Mouse (Mus musculus): Measurements from ENCODE around the gene Nrxn1. TPM values are rescaled to one million over a fixed set of nuclear protein-coding genes. Genes with fewer than 3 reads are reported as not detected.

Nrxn1 gene
- polyA plus RNA-seq, 1 experiment from 2014 or later, result 1.9 TPM

GRCm38 (mm10) chr17:90435836-90436235 lies 657.0 kb downstream of the Nrxn1 start:
- no peak for TF ChIP-seq CTCF (IDR thresholded peaks at IDR 0.05; ENCODE audit: low read depth)
- no peak for TF ChIP-seq EP300 (optimal IDR thresholded peaks at IDR 0.05)
- no peaks in the 10 kb centered on the region for H3K9me3 ChIP-seq (ENCODE audit: control insufficient read depth, low read length)
- H3K27ac ChIP-seq (replicated peaks), result no peak overlapping the region
- no peak for ATAC-seq (ENCODE audit: low FRiP score, low TSS enrichment)
- no peaks in the 10 kb centered on the region for H3K27me3 ChIP-seq (ENCODE audit: control insufficient read depth, insufficient read depth, low read length)
- H3K4me1 ChIP-seq (replicated peaks; ENCODE audit: control insufficient read depth, insufficient read depth), result no peaks in the 10 kb centered on the region
- no peak overlapping the region for H3K4me3 ChIP-seq (ENCODE audit: low read depth, low read length)
- H3K9ac ChIP-seq (ENCODE audit: low read length), result no peak overlapping the region
- H3K4me2 ChIP-seq (replicated peaks; ENCODE audit: low read depth), result no peak overlapping the region
- DNase-seq (ENCODE audit: low spot score), result no peak
- no peaks in the 10 kb centered on the region for H3K36me3 ChIP-seq (ENCODE audit: control insufficient read depth, insufficient read depth, low read length)

- ATAC-seq (ENCODE audit: low FRiP score, low TSS enrichment), result no peak
- DNase-seq (ENCODE audit: low spot score), result no peak
- TF ChIP-seq EP300 (optimal IDR thresholded peaks at IDR 0.05), result no peak
- no peak for TF ChIP-seq CTCF (IDR thresholded peaks at IDR 0.05; ENCODE audit: low read depth)
- Histone ChIP-seq H3K36me3 (ENCODE audit: control insufficient read depth, insufficient read depth, low read length) (no peaks in the 10 kb centered on the region), H3K9ac (ENCODE audit: low read length) (no peak overlapping the region), H3K4me3 (ENCODE audit: low read depth, low read length) (no peak overlapping the region), H3K4me1 (replicated peaks; ENCODE audit: control insufficient read depth, insufficient read depth) (no peaks in the 10 kb centered on the region), H3K9me3 (ENCODE audit: control insufficient read depth, low read length) (no peaks in the 10 kb centered on the region), H3K27ac (replicated peaks) (no peak overlapping the region), H3K4me2 (replicated peaks; ENCODE audit: low read depth) (no peak overlapping the region), H3K27me3 (ENCODE audit: control insufficient read depth, insufficient read depth, low read length) (no peaks in the 10 kb centered on the region)
- 55% methylated on average over 2 of the region's 2 CpGs for WGBS
These were observed 657.5 kb downstream of the Nrxn1 start for GRCm38 (mm10) chr17:90435371-90435770.

GRCm38 (mm10) chr17:90430211-90430610 lies 662.7 kb downstream of the Nrxn1 start:
- Histone ChIP-seq H3K9ac (ENCODE audit: low read length) (no peak overlapping the region), H3K27me3 (ENCODE audit: control insufficient read depth, insufficient read depth, low read length) (no peaks in the 10 kb centered on the region), H3K36me3 (ENCODE audit: control insufficient read depth, insufficient read depth, low read length) (no peaks in the 10 kb centered on the region), H3K4me3 (ENCODE audit: low read depth, low read length) (no peak overlapping the region), H3K27ac (replicated peaks) (no peak overlapping the region), H3K4me1 (replicated peaks; ENCODE audit: control insufficient read depth, insufficient read depth) (no peaks in the 10 kb centered on the region), H3K4me2 (replicated peaks; ENCODE audit: low read depth) (no peak overlapping the region), H3K9me3 (ENCODE audit: control insufficient read depth, low read length) (no peaks in the 10 kb centered on the region)
- no peak for ATAC-seq (ENCODE audit: low FRiP score, low TSS enrichment)
- 88% methylated on average over 1 of the region's 1 CpGs for WGBS
- no peak for DNase-seq (ENCODE audit: low spot score)
- TF ChIP-seq CTCF (IDR thresholded peaks at IDR 0.05; ENCODE audit: low read depth) (no peak), EP300 (optimal IDR thresholded peaks at IDR 0.05) (no peak)

GRCm38 (mm10) chr17:90425974-90426373 lies 666.9 kb downstream of the Nrxn1 start:
- no peaks in the 10 kb centered on the region for H3K27me3 ChIP-seq (ENCODE audit: control insufficient read depth, insufficient read depth, low read length)
- H3K9ac ChIP-seq (ENCODE audit: low read length), result no peak overlapping the region
- no peak overlapping the region for H3K4me2 ChIP-seq (replicated peaks; ENCODE audit: low read depth)
- TF ChIP-seq CTCF (IDR thresholded peaks at IDR 0.05; ENCODE audit: low read depth) (no peak), EP300 (optimal IDR thresholded peaks at IDR 0.05) (no peak)
- H3K36me3 ChIP-seq (ENCODE audit: control insufficient read depth, insufficient read depth, low read length), result no peaks in the 10 kb centered on the region
- H3K27ac ChIP-seq (replicated peaks), result no peak overlapping the region
- H3K4me3 ChIP-seq (ENCODE audit: low read depth, low read length), result no peak overlapping the region
- H3K9me3 ChIP-seq (ENCODE audit: control insufficient read depth, low read length), result no peaks in the 10 kb centered on the region
- 75% methylated on average over 3 of the region's 3 CpGs for WGBS
- no peak for DNase-seq (ENCODE audit: low spot score)
- no peak for ATAC-seq (ENCODE audit: low FRiP score, low TSS enrichment)
- H3K4me1 ChIP-seq (replicated peaks; ENCODE audit: control insufficient read depth, insufficient read depth), result no peaks in the 10 kb centered on the region

- DNase-seq (ENCODE audit: low spot score) (no peak), ATAC-seq (ENCODE audit: low FRiP score, low TSS enrichment) (no peak)
- no peak overlapping the region for H3K4me3 ChIP-seq (ENCODE audit: low read depth, low read length)
These were observed 670.3 kb downstream of the Nrxn1 start for GRCm38 (mm10) chr17:90422591-90422990.

GRCm38 (mm10) chr17:90420757-90421156 lies 672.1 kb downstream of the Nrxn1 start:
- Histone ChIP-seq H3K27me3 (ENCODE audit: control insufficient read depth, insufficient read depth, low read length) (no peaks in the 10 kb centered on the region), H3K4me1 (replicated peaks; ENCODE audit: control insufficient read depth, insufficient read depth) (no peaks in the 10 kb centered on the region), H3K9ac (ENCODE audit: low read length) (no peak overlapping the region), H3K36me3 (ENCODE audit: control insufficient read depth, insufficient read depth, low read length) (no peaks in the 10 kb centered on the region), H3K4me3 (ENCODE audit: low read depth, low read length) (no peak overlapping the region), H3K4me2 (replicated peaks; ENCODE audit: low read depth) (no peak overlapping the region), H3K9me3 (ENCODE audit: control insufficient read depth, low read length) (no peaks in the 10 kb centered on the region), H3K27ac (replicated peaks) (no peak overlapping the region)
- 92% methylated on average over 2 of the region's 2 CpGs for WGBS
- DNase-seq (ENCODE audit: low spot score) (no peak), ATAC-seq (ENCODE audit: low FRiP score, low TSS enrichment) (no peak)
- TF ChIP-seq CTCF (IDR thresholded peaks at IDR 0.05; ENCODE audit: low read depth) (no peak), EP300 (optimal IDR thresholded peaks at IDR 0.05) (no peak)

More at GRCm38 (mm10) chr17:90422591-90422990, 670.3 kb downstream of the Nrxn1 start:
- H3K9ac ChIP-seq (ENCODE audit: low read length), result no peak overlapping the region
- no peaks in the 10 kb centered on the region for H3K9me3 ChIP-seq (ENCODE audit: control insufficient read depth, low read length)
- H3K27ac ChIP-seq (replicated peaks), result no peak overlapping the region
- H3K27me3 ChIP-seq (ENCODE audit: control insufficient read depth, insufficient read depth, low read length), result no peaks in the 10 kb centered on the region
- no peaks in the 10 kb centered on the region for H3K36me3 ChIP-seq (ENCODE audit: control insufficient read depth, insufficient read depth, low read length)
- 84% methylated on average over 3 of the region's 3 CpGs for WGBS
- TF ChIP-seq CTCF (IDR thresholded peaks at IDR 0.05; ENCODE audit: low read depth) (no peak), EP300 (optimal IDR thresholded peaks at IDR 0.05) (no peak)
- no peaks in the 10 kb centered on the region for H3K4me1 ChIP-seq (replicated peaks; ENCODE audit: control insufficient read depth, insufficient read depth)
- no peak overlapping the region for H3K4me2 ChIP-seq (replicated peaks; ENCODE audit: low read depth)
